Mouse (Mus musculus): ENCODE measurements around the gene Ogfod2.

Gene Ogfod2

GRCm38 (mm10) chr5:124111742-124112497 lies at the start of gene Ogfod2:
Gene Ogfod2, plus strand, starts transcription at chr5:124112297.
- peak; percentile 91 for DNase-seq (ENCODE audit: low read depth, low spot score)

- DNase-seq (ENCODE audit: low read depth, low spot score): no peak
These were observed 42.4 kb upstream of the Ogfod2 start for GRCm38 (mm10) chr5:124069657-124070056.

GRCm38 (mm10) chr5:124073682-124074081 lies 38.4 kb upstream of the Ogfod2 start:
- DNase-seq (ENCODE audit: low read depth, low spot score): no peak

- DNase-seq (ENCODE audit: low read depth, low spot score): no peak
These were observed 37.2 kb upstream of the Ogfod2 start for GRCm38 (mm10) chr5:124074845-124075307.

GRCm38 (mm10) chr5:124075716-124076115 lies 36.4 kb upstream of the Ogfod2 start:
- DNase-seq (ENCODE audit: low read depth, low spot score): no peak

- no peak for DNase-seq (ENCODE audit: low read depth, low spot score)
These were observed 35.5 kb upstream of the Ogfod2 start for GRCm38 (mm10) chr5:124076559-124076958.

GRCm38 (mm10) chr5:124077241-124077640 lies 34.9 kb upstream of the Ogfod2 start:
- DNase-seq (ENCODE audit: low read depth, low spot score): no peak

- no peak for DNase-seq (ENCODE audit: low read depth, low spot score)
These were observed 34.1 kb upstream of the Ogfod2 start for GRCm38 (mm10) chr5:124077856-124078460.

- no peak for DNase-seq (ENCODE audit: low read depth, low spot score)
These were observed 33.2 kb upstream of the Ogfod2 start for GRCm38 (mm10) chr5:124078794-124079416.

- no peak for DNase-seq (ENCODE audit: low read depth, low spot score)
These were observed 32.2 kb upstream of the Ogfod2 start for GRCm38 (mm10) chr5:124079880-124080279.

- DNase-seq (ENCODE audit: low read depth, low spot score): no peak
These were observed 29.6 kb upstream of the Ogfod2 start for GRCm38 (mm10) chr5:124082447-124082846.

GRCm38 (mm10) chr5:124082941-124083688 lies 29.0 kb upstream of the Ogfod2 start:
- no peak for DNase-seq (ENCODE audit: low read depth, low spot score)

- no peak for DNase-seq (ENCODE audit: low read depth, low spot score)
These were observed 28.1 kb upstream of the Ogfod2 start for GRCm38 (mm10) chr5:124083850-124084587.

GRCm38 (mm10) chr5:124084588-124085173 lies 27.4 kb upstream of the Ogfod2 start:
- peak; percentile 72 for DNase-seq (ENCODE audit: low read depth, low spot score)

- no peak for DNase-seq (ENCODE audit: low read depth, low spot score)
These were observed 26.6 kb upstream of the Ogfod2 start for GRCm38 (mm10) chr5:124085513-124085912.

- DNase-seq (ENCODE audit: low read depth, low spot score): no peak
These were observed 25.2 kb upstream of the Ogfod2 start for GRCm38 (mm10) chr5:124086876-124087275.

GRCm38 (mm10) chr5:124089868-124090267 lies 22.2 kb upstream of the Ogfod2 start:
- no peak for DNase-seq (ENCODE audit: low read depth, low spot score)

GRCm38 (mm10) chr5:124091951-124092406 lies 20.1 kb upstream of the Ogfod2 start:
- DNase-seq (ENCODE audit: low read depth, low spot score): no peak

- DNase-seq (ENCODE audit: low read depth, low spot score): no peak
These were observed 18.8 kb upstream of the Ogfod2 start for GRCm38 (mm10) chr5:124093120-124093794.

All from retina, adult 2 months (tissue).